Mouse (Mus musculus): ENCODE data around the gene Fyn.

Gene Fyn

DNA sequence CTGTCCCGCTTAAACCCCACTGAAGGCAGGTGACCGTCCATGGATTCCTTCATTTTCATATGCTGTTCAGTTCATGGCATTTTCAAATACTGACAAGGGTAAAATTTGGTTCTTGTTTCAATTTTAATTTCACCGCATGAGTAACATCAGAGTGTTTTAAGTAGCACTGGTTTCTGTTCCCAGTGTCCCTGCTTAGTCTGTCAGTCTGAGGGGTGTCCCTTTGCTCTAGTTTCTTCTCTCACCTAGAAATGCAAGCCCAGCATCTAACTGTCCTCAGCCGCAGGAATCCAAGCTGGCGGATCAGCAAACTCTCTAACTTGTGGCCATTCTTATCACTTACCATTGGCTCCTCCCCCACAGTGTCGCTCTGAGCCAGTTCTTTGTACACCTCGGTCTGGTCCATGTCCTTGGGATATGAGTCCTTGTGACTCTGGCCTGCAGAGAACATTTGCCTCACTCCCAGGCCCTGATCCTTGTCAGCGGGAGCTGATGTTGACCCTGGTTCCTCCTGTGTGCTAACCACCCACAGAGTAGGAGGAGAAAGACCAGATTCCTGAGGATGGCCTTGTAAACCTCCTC, 9.5 kb downstream of the Fyn start:
- in situ Hi-C loops (cut with MboI, MseI): no loop called here

DNA sequence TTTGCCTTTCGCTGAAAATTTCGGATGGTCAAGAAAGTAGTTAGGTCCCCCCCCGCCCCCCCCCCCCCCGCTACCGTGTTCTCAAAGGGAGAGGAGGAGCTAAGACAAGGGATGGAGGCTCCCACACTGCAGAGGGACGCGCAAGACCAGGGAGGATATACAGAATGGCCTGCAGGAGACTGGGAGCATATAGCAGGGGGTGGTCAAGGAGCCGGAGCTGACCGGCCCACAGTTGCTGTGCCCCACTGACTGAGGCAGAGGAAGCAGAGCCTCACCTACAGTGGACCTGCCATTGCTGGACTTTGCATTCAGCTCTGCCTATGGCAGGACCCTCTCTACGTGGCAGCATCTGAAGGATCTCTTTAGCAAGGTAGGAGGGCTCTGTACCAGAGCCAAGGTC, 10.6 kb downstream of the Fyn start:
- in situ Hi-C loops (cut with MboI, MseI): no loop called here

DNA sequence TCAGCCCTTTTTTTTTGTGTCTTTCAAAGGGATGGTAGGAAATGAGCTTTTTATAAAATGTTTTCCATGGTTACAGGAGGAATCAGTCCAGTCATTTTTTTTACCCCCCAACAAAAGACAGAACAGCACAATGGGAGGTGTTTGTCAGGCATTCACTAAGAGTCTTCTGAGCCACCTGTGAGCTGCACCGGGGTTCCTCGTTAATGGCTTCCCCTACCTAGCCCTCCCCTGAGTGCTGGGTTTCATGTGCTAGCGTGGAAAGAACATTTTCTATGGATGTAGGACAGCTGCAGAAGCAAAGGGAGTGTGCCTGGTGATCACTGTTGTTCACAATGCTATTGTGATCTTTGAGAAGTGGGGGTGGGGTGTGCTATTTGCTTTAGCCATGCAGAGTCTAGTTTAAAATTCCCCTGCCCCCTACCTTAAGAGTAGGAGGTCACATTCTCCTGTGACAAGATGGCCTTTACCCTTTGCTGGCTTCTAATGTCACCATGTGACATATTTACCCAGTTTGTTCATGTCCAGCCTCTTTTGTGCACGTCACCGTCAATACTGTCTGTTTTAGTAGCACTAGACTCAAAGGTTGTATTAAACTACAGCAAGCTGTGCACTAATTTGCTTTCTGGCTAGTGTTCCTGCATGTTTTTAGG, 11.2 kb downstream of the Fyn start:
- in situ Hi-C loops (cut with MboI, MseI): no loop called here

DNA sequence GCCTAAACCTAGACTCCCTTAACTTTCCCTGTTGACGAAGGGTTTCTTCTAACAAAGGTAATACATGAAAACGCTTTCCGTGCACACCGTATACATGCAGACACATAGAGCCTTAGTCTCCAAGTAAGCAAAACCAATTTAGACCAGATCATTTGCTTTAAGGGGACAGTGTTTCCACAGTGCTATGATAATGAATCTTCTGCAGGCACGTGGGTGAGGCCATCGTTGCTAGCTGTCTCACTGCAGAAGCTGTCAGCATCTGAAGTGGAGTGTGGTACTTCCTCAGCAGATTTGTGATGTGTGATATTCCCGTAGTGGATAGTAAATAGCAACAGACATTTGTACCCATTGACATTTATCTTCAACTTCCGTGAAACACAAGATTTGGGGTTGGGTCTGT, 16.6 kb downstream of the Fyn start:
- in situ Hi-C loops (cut with MboI, MseI): no loop called here

DNA sequence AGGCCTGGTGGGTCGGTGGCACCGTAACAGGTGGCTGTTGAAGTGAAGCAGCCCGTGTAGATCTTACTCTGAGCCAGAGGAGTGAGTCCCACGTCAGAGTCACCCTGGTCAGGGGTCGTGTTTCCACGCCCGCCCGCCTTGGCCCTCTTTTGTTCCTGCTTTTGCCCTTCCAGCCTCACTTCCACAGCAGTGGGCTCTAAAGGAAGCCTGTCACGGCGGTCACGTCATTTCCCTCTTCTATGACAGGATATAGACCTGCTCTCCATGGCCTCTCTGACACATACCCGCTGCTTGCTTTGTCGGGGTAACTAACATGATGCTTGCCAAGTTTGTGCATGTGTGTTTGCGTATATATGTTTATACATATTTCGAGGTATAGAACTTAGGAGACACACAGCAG, 17.5 kb downstream of the Fyn start:
- in situ Hi-C loops (cut with MboI, MseI): no loop called here

DNA sequence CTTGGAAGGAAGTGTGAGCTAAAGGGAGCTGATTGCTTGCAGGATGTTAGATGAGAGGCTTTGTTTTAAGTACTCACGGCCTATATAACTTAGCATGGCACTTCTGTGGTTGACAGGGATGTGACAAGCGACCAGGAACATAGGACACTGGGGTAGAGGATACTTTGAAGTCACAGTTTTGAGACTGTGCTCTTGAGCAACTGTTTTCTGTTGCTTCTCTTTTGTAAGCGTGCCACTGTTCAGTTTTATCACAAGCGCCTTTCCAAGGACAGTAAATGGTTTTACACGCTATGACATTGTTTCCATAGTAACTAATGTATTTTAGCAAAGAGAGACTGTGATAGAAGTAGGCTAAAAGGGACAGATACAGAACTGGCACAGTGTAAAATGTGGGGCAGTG, 18.4 kb downstream of the Fyn start:
- in situ Hi-C loops (cut with MboI, MseI): no loop called here

DNA sequence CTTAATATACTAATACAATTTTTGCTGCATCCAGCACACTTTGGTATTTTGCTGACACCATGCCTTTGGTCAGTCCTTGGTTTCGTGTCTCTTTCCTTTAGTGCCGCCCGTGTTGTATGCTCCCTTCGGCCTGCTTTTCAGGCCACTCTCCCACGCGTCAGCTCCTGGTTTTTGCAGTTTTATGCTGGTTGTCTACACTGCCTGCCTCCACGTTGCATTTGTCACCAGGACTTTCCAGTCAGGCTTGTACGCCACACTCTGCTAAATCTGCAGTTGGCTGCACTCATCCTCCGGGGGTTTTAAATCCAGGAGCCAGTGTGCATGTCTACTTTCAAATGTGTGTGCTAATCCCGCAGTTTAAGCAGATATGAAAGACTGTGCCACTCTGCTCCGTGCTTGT, 18.9 kb downstream of the Fyn start:
- in situ Hi-C loops (cut with MboI, MseI): no loop called here

DNA sequence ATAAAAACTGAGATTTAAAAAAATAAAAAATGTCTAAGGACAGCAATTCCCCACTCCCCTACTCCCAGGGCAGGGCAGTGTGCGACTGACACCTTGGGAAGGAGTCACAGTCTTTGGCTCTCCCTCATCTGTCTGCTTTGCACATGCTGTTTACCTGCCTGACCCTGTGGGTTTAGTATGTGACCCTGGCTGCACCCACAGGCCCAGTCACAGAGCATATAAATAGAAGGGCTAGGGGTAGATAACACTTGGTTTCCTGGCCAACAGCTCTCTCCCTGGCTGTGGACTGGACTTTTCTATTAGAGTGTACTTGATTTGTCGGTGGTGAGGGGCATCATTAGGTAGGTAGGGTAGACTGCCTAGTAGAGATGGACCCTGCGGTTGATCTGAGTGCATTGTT, 19.5 kb downstream of the Fyn start:
- in situ Hi-C loops (cut with MboI, MseI): no loop called here

DNA sequence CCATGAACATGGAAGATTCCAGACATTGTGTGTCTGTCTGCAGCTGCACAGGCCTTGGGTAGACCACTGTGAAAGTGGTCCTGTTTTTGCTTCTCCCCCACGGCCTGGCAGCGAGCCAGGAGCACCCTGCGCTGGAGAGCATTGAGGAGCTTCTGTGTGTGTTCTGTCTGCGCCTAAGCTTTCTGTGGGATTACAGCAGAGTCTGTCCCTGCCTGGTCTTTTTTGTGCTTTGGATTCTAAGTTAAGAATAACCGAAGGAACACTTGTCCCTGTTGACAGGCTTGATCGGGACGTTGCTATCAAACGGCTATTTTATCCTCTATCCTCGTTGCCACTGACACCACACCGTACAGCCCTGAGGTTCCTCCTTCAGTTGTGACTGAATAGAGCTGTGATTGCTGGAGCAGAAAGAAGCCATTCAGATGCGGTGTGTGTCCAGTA, 20.8 kb downstream of the Fyn start:
- in situ Hi-C loops (cut with MboI, MseI): no loop called here

DNA sequence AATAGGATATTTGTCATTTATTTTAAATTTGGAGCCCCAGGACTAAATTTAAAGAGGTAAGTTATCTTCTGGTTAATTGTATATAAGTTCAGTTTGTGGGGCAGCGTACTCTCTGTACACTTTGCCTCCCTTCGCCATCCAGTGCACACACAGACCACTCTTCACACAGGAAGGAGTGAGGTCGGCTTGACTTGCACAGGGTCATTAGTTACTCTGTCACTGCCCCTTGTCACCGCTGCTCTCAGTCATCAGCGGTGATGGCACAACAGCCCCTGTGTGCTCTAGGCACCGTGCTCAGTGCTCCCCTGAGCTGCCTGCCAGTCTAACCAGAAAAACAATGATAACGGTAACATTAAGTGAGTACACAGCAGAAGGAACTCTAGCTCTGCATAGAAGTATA, 21.9 kb downstream of the Fyn start:
- in situ Hi-C loops (cut with MboI, MseI): no loop called here

DNA sequence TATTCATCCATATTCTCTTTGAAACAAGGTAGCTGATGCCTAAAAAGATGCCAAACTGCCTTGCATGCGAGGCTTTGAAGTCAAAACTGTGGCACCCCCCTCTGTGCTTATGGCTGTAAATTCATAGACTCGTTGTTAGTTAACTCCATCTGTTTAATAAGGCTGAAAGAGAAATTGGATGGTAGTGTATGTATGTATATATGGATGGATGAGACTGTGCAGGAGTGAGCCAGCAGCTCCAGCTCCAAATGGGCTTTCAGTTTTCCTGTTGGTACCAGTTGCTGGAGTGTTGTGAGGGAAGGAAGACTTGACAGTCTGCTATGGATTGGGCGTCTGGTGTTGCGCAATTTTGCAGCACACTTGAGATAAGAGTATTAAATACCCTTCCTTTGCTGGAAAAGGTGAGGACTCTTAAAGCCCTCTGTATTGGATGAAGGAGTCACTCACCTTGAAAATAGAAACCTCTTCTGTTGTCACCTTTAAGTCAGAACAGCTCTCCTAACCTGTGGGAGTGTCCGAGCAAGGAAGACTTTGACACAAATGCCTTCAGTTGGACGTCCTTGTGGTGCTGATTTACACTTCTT, 24.3 kb downstream of the Fyn start:
- in situ Hi-C loops (cut with MboI, MseI): no loop called here

DNA sequence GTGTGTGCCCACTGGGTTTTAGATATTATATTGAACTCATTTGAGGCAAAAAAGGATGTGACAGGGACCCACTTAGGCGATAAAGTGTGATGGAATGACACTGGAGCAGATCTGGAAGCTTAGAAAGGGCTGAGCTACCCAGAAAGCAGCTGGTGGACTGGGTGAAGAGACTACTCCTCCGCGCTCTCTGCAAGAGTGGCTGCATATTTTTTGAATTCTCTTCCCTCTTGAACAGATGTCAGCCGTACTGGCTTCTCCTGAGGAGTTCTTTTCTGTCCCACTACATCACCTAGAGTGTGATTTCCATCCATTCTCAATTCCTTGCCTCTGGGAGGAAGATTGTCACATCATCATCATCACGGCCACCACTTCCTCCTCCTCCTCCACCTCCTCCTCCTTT, 26.9 kb downstream of the Fyn start:
- in situ Hi-C loops (cut with MboI, MseI): no loop called here

DNA sequence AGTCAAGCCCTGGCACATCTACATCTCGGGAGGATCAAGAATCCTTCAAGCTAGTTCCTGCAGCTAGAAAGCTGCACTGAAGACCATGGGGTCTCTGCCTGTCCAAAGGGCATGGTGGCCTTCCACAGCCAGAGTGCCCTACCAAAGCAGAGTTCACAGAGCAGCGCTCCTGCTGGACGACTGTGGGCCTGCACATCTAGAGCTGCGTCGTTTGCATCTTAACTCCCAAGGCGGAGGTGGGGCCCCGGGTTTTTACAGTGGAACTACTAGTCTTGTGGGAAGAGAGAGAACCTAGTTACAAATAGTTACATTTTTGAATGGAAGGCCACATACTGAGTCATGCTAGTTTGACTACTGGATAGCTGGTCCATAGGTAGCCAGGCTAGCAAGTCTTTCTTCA, 30.3 kb downstream of the Fyn start:
- in situ Hi-C loops (cut with MboI, MseI): no loop called here

DNA sequence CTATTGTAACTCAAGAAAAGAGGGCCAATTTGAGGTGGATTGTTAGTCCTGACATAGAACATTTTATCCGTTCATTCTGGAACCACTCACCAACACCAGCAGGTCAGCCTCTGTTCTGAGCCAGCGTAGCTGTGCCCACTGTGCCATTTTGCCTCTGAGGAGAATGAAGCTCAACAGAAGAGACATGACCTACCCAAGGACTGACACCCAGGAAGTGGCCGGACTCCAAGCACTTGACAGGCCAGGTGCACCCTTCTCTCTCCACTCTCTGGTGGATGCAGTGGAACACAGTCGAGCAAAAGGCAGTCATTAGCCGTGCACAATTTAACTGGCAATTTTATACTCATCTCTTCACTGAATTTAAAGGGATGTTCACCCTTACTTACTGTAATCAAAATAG, 31.5 kb downstream of the Fyn start:
- in situ Hi-C loops (cut with MboI, MseI): no loop called here

DNA sequence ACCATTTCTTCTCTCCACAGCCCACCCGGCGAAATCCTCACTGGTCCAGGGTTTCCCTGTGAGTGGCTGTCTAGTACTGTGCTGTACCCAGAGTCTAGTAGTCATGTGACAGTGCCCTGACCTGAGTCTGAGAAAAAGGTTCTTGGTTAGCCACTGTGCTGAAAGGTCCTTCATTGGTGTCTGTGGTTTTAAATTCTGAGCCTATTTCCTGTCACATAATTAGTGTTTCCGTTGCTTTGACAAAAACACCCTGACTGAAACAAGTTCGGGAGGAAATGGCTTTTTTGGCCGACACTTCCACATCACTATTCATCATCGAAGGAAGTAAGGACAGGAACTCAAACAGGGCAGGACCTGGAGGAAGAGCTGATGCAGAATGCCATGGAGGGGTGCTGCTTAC, 33.8 kb downstream of the Fyn start:
- in situ Hi-C loops (cut with MboI, MseI): no loop called here

DNA sequence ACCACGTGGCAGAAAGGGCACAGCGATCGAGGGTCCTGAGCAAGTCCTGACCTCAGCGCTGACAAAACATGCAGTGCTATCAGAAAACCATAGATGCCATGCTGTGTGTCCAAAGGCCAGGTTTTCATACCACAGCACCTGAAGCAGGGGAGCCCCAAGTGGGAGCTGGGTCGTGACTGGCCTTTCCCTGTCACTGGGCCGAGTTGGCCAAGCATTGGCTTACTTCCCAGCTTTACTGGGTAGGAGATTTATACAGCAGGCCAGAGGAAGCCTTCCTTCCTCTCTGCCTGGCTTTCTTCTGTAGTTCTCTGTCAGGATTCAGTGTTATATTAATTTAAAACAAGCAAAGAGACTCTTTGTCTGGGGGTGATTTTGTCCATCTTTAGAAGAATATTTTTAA, 35.1 kb downstream of the Fyn start:
- in situ Hi-C loops (cut with MboI, MseI): no loop called here

DNA sequence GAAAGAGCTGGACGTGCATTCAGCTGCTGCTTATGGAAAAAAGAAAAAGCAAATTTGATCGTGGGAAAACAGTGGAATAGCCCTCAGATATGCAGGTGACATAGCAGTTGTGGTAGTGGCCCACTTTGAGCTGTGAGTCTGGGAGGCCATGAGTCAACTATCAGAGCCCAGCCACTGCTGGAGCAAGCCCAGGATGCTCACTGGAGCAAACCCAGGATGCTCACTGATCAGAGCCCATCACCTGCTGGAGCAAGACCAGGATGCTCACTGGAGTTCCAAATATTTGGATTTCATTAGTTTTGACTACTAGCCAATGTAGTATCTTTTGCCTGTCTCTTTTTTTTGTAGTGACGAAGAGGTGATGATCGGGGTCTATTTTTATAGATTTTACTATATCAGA, 35.5 kb downstream of the Fyn start:
- in situ Hi-C loops (cut with MboI, MseI): no loop called here

DNA sequence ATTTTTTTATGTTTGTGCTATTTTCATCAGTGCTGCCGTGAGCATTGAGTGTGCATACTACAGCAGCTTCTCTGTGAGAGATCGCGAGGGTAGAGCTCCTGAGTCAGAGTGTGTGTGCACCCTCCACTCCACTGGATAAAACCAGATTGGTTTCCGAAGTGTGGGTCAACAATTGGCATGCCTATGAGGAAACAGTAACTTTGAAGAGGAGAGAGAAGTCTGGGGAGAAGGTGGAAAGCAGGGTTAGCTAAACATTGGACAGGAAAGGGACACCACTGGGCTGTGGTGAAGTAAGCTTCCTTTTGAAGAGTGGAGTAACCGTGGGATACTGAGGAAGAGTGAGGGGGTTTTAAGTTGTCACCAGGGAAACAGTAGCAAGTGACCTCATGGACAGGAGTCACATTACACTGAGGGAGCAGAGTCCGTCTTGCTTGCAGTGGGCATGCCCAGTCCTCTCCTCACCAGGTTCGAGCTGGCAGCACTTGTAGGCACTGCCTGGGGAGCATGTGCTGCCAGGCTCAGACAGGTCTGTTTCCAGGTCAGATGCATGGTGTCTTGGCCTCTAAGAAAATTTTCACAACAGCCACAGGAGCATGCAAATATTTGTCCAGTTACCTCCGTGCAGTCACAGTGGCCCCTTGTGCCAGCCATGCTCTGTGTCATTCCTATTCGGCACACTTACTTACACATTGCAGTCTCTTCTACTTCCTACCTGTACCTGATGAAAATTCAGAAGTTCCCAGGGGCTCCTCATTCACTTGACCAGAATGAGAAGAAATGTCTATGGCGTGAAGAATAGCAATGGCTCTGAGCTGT, 37.5 kb downstream of the Fyn start:
- in situ Hi-C loops (cut with MboI, MseI): no loop called here

DNA sequence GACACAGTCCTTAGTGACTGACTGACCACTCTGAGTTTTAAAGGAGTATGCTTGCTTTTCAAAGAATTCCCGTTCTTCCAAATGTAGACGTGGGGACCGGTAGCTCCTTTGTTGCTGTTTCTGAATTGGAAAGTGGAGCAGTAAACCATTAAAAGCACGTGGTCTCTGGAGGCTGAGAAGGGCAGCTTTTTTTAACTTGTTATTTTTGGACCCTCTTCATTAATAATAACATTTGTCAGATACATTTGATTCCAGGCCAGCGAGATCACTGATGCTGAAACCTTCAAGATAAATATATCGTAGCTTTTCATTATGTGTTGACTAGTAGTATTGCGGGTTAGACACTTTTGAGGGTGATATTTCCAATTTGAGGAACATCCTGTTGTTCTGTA, 38.1 kb downstream of the Fyn start:
- in situ Hi-C loops (cut with MboI, MseI): no loop called here

DNA sequence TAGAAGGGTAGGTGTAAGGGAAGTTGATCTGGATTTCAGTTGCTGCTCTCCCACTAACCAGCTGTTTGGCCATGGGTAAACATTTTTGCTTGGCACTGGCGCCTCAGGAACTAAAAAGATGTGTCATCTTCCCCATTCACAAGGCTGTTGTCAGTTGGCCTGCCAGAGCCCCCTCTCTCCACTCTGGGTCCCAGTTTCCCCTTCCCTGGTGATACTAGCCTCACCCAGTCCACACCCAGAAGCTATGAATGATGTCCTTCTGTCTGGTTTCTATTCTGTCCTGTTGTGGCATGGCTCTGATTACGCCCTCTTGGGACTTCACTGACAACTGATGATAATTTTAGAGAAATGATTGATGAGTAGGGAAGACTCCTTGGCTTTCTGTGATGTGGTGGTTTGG, 38.9 kb downstream of the Fyn start:
- in situ Hi-C loops (cut with MboI, MseI): no loop called here

DNA sequence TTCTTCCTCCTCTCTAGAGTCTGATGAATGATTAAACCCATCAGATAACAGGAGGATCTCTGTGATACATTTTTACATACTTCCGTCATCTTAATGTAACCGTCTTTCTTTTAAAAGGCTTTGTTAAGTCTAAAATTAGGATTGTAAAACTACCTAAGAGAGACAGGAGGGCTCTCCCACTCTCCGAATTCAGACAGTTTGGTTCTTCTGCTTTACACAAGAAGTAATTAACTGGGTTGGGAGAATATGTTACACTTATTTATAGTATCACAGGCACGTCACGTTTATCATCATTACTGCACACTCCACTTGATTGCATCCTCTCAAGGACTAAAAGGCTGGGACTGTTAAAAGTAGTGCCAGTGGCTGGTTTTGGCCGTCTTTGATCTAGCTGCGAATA, 40.9 kb downstream of the Fyn start:
- in situ Hi-C loops (cut with MboI, MseI): loop anchor here (10.0 kb wide), 1 partner anchor 495 kb away; no protein-coding TSS in a partner anchor

DNA sequence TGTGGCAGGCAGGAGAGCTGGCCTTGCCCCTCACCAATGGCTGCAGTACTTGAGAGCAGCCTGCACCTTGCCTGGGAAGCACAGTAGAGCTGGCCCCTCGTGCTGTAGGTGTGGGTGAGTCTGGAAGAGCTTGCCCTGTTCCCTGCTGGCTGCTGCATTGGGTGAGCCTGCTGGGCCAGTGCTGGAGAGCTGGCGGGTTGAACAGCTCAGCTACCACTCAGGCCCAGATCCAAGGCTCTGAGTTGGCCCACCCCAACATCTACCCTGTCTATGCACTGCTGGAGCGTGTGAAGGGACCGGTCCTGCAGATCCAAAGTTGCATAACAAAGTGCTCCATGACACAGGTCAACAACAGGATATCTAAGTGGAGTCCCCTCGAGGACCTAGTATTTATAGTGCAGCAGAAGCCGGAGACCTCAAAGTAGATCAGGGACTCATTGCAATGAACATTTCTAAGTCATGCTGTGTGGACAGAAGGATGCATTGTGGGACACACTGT, 41.5 kb downstream of the Fyn start:
- in situ Hi-C loops (cut with MboI, MseI): loop anchor here (10.0 kb wide), 1 partner anchor 495 kb away; no protein-coding TSS in a partner anchor

Measured in T-helper 2 cell (primary cell).